Mouse (Mus musculus) thymus, postnatal 36 days (tissue): Measurements from ENCODE around the gene Ubqln1.

Experiments used
- DNase-seq, 2 experiments: peaks; one replicate each; pipeline ENCODE4 v3.0.0; 2022; ENCODE audit warnings: mixed read lengths in 2 of 2

Gene Ubqln1

GRCm38 (mm10) chr13:58215592-58216341 lies at the start of gene Ubqln1:
Ubqln1 (minus strand) TSS chr13:58215653.
- peak; percentile 88 to 89 for DNase-seq

GRCm38 (mm10) chr13:58263546-58263945 lies 48.1 kb upstream of the Ubqln1 start:
- no peak for DNase-seq

- DNase-seq, result no peak
These were observed 46.2 kb upstream of the Ubqln1 start for GRCm38 (mm10) chr13:58261674-58262073.

GRCm38 (mm10) chr13:58253268-58253667 lies 37.8 kb upstream of the Ubqln1 start:
- DNase-seq, result no peak

- DNase-seq, result no peak
These were observed 33.5 kb upstream of the Ubqln1 start for GRCm38 (mm10) chr13:58248957-58249356.

GRCm38 (mm10) chr13:58236536-58236935 lies 21.1 kb upstream of the Ubqln1 start:
- DNase-seq, result no peak

GRCm38 (mm10) chr13:58232611-58233010 lies 17.2 kb upstream of the Ubqln1 start:
- peak; percentile 34 to 41 for DNase-seq

- DNase-seq, result no peak
These were observed 16.6 kb upstream of the Ubqln1 start for GRCm38 (mm10) chr13:58232070-58232469.

- no peak for DNase-seq
These were observed 13.2 kb upstream of the Ubqln1 start for GRCm38 (mm10) chr13:58228624-58229023.

GRCm38 (mm10) chr13:58225694-58226093 lies 10.2 kb upstream of the Ubqln1 start:
- DNase-seq, result no peak

GRCm38 (mm10) chr13:58220206-58220605 lies 4.8 kb upstream of the Ubqln1 start:
- DNase-seq, result no peak

GRCm38 (mm10) chr13:58217536-58217935 lies 2.1 kb upstream of the Ubqln1 start:
- DNase-seq, result no peak

GRCm38 (mm10) chr13:58216395-58216794 lies 942 bp upstream of the Ubqln1 start:
- DNase-seq, result no peak

GRCm38 (mm10) chr13:58215253-58215591 lies 231 bp downstream of the Ubqln1 start:
- no peak for DNase-seq

GRCm38 (mm10) chr13:58214346-58215252 lies 854 bp downstream of the Ubqln1 start:
- DNase-seq, result peak in 1 of 2 experiments; percentile 24

GRCm38 (mm10) chr13:58213801-58214200 lies 1.7 kb downstream of the Ubqln1 start:
- DNase-seq, result peak in 1 of 2 experiments; percentile 14

GRCm38 (mm10) chr13:58212530-58212929 lies 2.9 kb downstream of the Ubqln1 start:
- no peak for DNase-seq

- no peak for DNase-seq
These were observed 5.0 kb downstream of the Ubqln1 start for GRCm38 (mm10) chr13:58210441-58210840.

GRCm38 (mm10) chr13:58206084-58206483 lies 9.4 kb downstream of the Ubqln1 start:
- DNase-seq, result no peak

GRCm38 (mm10) chr13:58204986-58205385 lies 10.5 kb downstream of the Ubqln1 start:
- DNase-seq, result no peak

- no peak for DNase-seq
These were observed 11.3 kb downstream of the Ubqln1 start for GRCm38 (mm10) chr13:58204202-58204601.

GRCm38 (mm10) chr13:58202903-58203302 lies 12.6 kb downstream of the Ubqln1 start:
- no peak for DNase-seq

- DNase-seq, result no peak
These were observed 13.5 kb downstream of the Ubqln1 start for GRCm38 (mm10) chr13:58201908-58202307.

- no peak for DNase-seq
These were observed 14.1 kb downstream of the Ubqln1 start for GRCm38 (mm10) chr13:58201343-58201742.
